Mouse (Mus musculus) MEL (cell line): ENCODE results near the gene 5730596B20Rik. TPM values are rescaled to one million over a fixed set of nuclear protein-coding genes. Genes with fewer than 3 reads are reported as not detected.

ENCODE experiments used
- DNase-seq: peaks from one replicate; pipeline ENCODE4 v3.0.0; 2011; ENCODE audit warnings: low read depth, low spot score
- H3K27ac ChIP-seq: 2 replicates; pipeline ENCODE4 v1.5.1; 2012; ENCODE audit warnings: low read depth, mild to moderate bottlenecking, control low read depth, low read length, moderate library complexity; ENCODE audit not compliant: control insufficient read depth
- H3K27me3 ChIP-seq, 2 experiments: fragments of 150-350 bp in 1 of 2; sonication (generic) in 1 of 2; 2 replicates each; pipeline ENCODE4 v1.6.1; 2012; ENCODE audit warnings: low read length in 2 of 2, mild to moderate bottlenecking in 2 of 2, improper control_type of control experiment in 1 of 2, moderate library complexity in 1 of 2; ENCODE audit not compliant: insufficient read depth in 2 of 2, control insufficient read depth in 1 of 2
- H3K36me3 ChIP-seq, 2 experiments: 2 replicates each; pipeline ENCODE4 v1.6.1; 2012 to 2014; ENCODE audit warnings: low read length in 2 of 2, improper control_type of control experiment in 1 of 2, inconsistent platforms in 1 of 2, mild to moderate bottlenecking in 1 of 2; ENCODE audit not compliant: insufficient read depth in 2 of 2, control insufficient read depth in 1 of 2
- H3K4me1 ChIP-seq, 2 experiments: fragments of 150-350 bp in 1 of 2; sonication (generic) in 1 of 2; 2 replicates each; pipeline ENCODE4 v1.6.1; 2012; ENCODE audit warnings: low read length in 2 of 2, improper control_type of control experiment in 1 of 2, mild to moderate bottlenecking in 1 of 2; ENCODE audit not compliant: insufficient read depth in 2 of 2, control insufficient read depth in 1 of 2
- H3K4me3 ChIP-seq, 2 experiments: fragments of 150-350 bp in 1 of 2; sonication (generic) in 1 of 2; 2 replicates each; pipeline ENCODE4 v1.5.1; 2012; ENCODE audit warnings: low read depth in 2 of 2, low read length in 2 of 2, mild to moderate bottlenecking in 2 of 2, moderate library complexity in 2 of 2, control low read depth in 1 of 2, improper control_type of control experiment in 1 of 2; ENCODE audit not compliant: control insufficient read depth in 1 of 2, insufficient read depth in 1 of 2
- H3K79me2 ChIP-seq: 2 replicates; pipeline ENCODE4 v1.6.1; 2012; ENCODE audit warnings: mild to moderate bottlenecking, low read length, moderate library complexity; ENCODE audit not compliant: control insufficient read depth, poor library complexity, insufficient read depth
- H3K9ac ChIP-seq: 2 replicates; pipeline ENCODE4 v1.6.1; 2012; ENCODE audit warnings: low read depth, mild to moderate bottlenecking, control low read depth, low read length, moderate library complexity; ENCODE audit not compliant: control insufficient read depth, poor library complexity, severe bottlenecking
- H3K9me3 ChIP-seq: fragments of 150-350 bp; sonication (generic); replicated peaks from 2 replicates; pipeline ENCODE4 v1.6.1; 2012; ENCODE audit warnings: mild to moderate bottlenecking, low read length, improper control_type of control experiment, moderate library complexity; ENCODE audit not compliant: insufficient read depth
- BHLHE40 ChIP-seq: IDR thresholded peaks from 2 replicates; pipeline ENCODE4 v1.6.1; 2012; ENCODE audit warnings: low read depth, mild to moderate bottlenecking, inconsistent platforms, low read length, improper control_type of control experiment, borderline replicate concordance
- CHD1 ChIP-seq: IDR thresholded peaks from 2 replicates; pipeline ENCODE4 v1.6.1; 2012; ENCODE audit warnings: low read depth, mild to moderate bottlenecking, inconsistent platforms, low read length, improper control_type of control experiment
- CTCF ChIP-seq, 3 experiments: IDR thresholded peaks in 2 of 3; conservative IDR thresholded peaks in 1 of 3; 2 replicates each; pipeline ENCODE4 v1.5.1; 2011 to 2012; ENCODE audit warnings: low read length in 3 of 3, low read depth in 2 of 3, mild to moderate bottlenecking in 2 of 3, improper control_type of control experiment in 1 of 3, inconsistent platforms in 1 of 3, mixed read lengths in 1 of 3, moderate library complexity in 1 of 3; ENCODE audit not compliant: control insufficient read depth in 1 of 3, insufficient read depth in 1 of 3, poor library complexity in 1 of 3, severe bottlenecking in 1 of 3
- ELF1 ChIP-seq: IDR thresholded peaks from 2 replicates; pipeline ENCODE4 v1.6.1; 2014; ENCODE audit warnings: low read depth, mild to moderate bottlenecking, inconsistent platforms, low read length, improper control_type of control experiment, moderate library complexity
- ETS1 ChIP-seq: IDR thresholded peaks from 2 replicates; pipeline ENCODE4 v1.6.1; 2012; ENCODE audit warnings: low read depth, mild to moderate bottlenecking, inconsistent platforms, low read length, improper control_type of control experiment, moderate library complexity
- GABPA ChIP-seq: IDR thresholded peaks from 2 replicates; pipeline ENCODE4 v1.6.1; 2012; ENCODE audit warnings: low read depth, mild to moderate bottlenecking, inconsistent platforms, low read length, improper control_type of control experiment, moderate library complexity
- HCFC1 ChIP-seq: IDR thresholded peaks from 2 replicates; pipeline ENCODE4 v1.6.1; 2012; ENCODE audit warnings: low read depth, mild to moderate bottlenecking, inconsistent platforms, low read length, improper control_type of control experiment, moderate library complexity
- JUND ChIP-seq: IDR thresholded peaks from 2 replicates; pipeline ENCODE4 v1.6.1; 2011; ENCODE audit warnings: low read depth, mild to moderate bottlenecking, improper control_type of control experiment, low read length
- MAFK ChIP-seq: IDR thresholded peaks from 2 replicates; pipeline ENCODE4 v1.6.1; 2011; ENCODE audit warnings: low read depth, mild to moderate bottlenecking, low read length, improper control_type of control experiment, borderline replicate concordance
- MYB ChIP-seq: IDR thresholded peaks from 2 replicates; pipeline ENCODE4 v1.6.1; 2011; ENCODE audit warnings: mild to moderate bottlenecking, low read depth, low read length, improper control_type of control experiment
- NELFE ChIP-seq: IDR thresholded peaks from 2 replicates; pipeline ENCODE4 v1.6.1; 2011; ENCODE audit warnings: low read depth, low read length, improper control_type of control experiment
- POLR2A ChIP-seq, 2 experiments: IDR thresholded peaks; 2 replicates each; pipeline ENCODE4 v1.6.1; 2011 to 2012; ENCODE audit warnings: low read length in 2 of 2, mild to moderate bottlenecking in 2 of 2, control low read depth in 1 of 2, improper control_type of control experiment in 1 of 2, low read depth in 1 of 2, moderate library complexity in 1 of 2; ENCODE audit not compliant: control insufficient read depth in 1 of 2, insufficient read depth in 1 of 2, poor library complexity in 1 of 2
- POLR2AphosphoS2 ChIP-seq: IDR thresholded peaks from 2 replicates; pipeline ENCODE4 v1.6.1; 2011; ENCODE audit warnings: low read length, improper control_type of control experiment
- RAD21 ChIP-seq: IDR thresholded peaks from 2 replicates; pipeline ENCODE4 v1.6.1; 2011; ENCODE audit warnings: mild to moderate bottlenecking, low read depth, low read length, improper control_type of control experiment
- RCOR1 ChIP-seq: IDR thresholded peaks from 2 replicates; pipeline ENCODE4 v1.6.1; 2012; ENCODE audit warnings: low read depth, mild to moderate bottlenecking, inconsistent platforms, low read length, improper control_type of control experiment
- SIN3A ChIP-seq: IDR thresholded peaks from 2 replicates; pipeline ENCODE4 v1.6.1; 2012; ENCODE audit warnings: low read length, improper control_type of control experiment, inconsistent platforms
- SMC3 ChIP-seq: IDR thresholded peaks from 2 replicates; pipeline ENCODE4 v1.6.1; 2011; ENCODE audit warnings: low read depth, low read length, improper control_type of control experiment
- TBP ChIP-seq: IDR thresholded peaks from 2 replicates; pipeline ENCODE4 v1.8.0; 2011; ENCODE audit warnings: low read depth, low read length, improper control_type of control experiment
- UBTF ChIP-seq: IDR thresholded peaks from 2 replicates; pipeline ENCODE4 v1.6.1; 2012; ENCODE audit warnings: low read depth, mild to moderate bottlenecking, inconsistent platforms, low read length, improper control_type of control experiment, moderate library complexity, borderline replicate concordance; ENCODE audit not compliant: insufficient read depth
- USF2 ChIP-seq, 2 experiments: IDR thresholded peaks; 2 replicates each; pipeline ENCODE4 v1.6.1; 2011 to 2012; ENCODE audit warnings: improper control_type of control experiment in 2 of 2, low read length in 2 of 2, borderline replicate concordance in 1 of 2, inconsistent platforms in 1 of 2, low read depth in 1 of 2, mild to moderate bottlenecking in 1 of 2; ENCODE audit not compliant: insufficient read depth in 1 of 2
- ZKSCAN1 ChIP-seq: IDR thresholded peaks from 2 replicates; pipeline ENCODE4 v1.6.1; 2012; ENCODE audit warnings: low read depth, mild to moderate bottlenecking, inconsistent platforms, low read length, improper control_type of control experiment, moderate library complexity
- polyA plus RNA-seq, 2 experiments: library from polyadenylated mRNA; stranded (reverse) in 1 of 2; unstranded in 1 of 2; fragments of >175 nt in 1 of 2; fragments of >200 nt in 1 of 2; gene quantifications; 2 replicates each; pipeline versions ENCODE4 v1.2.1 to v1.2.4; 2012; ENCODE audit warnings: low replicate concordance in 2 of 2, low read depth in 1 of 2; ENCODE audit not compliant: insufficient read length in 2 of 2, insufficient read depth in 1 of 2, missing spikeins in 1 of 2
- total RNA-seq: library from RNA; depleted of rRNA; stranded (reverse); fragments of 300-350 nt; gene quantifications from 2 replicates; pipeline ENCODE4 v1.2.3, GENCODE M21; 2012

The 5730596B20Rik gene
- total and polyA plus RNA-seq, 3 experiments: not detected

GRCm38 (mm10) chr6:52190410-52190809, 13.1 kb downstream of the 5730596B20Rik start:
- H3K27me3 ChIP-seq: no peaks in the 10 kb centered on the region
- H3K4me3 ChIP-seq: no peak overlapping the region
- no peaks in the 10 kb centered on the region for H3K4me1 ChIP-seq
- H3K79me2 ChIP-seq: no peaks in the 10 kb centered on the region
- TF ChIP-seq JUND (no peak), UBTF (no peak), MYB (no peak), CTCF (IDR thresholded peaks at IDR 0.05 in 2 of 3, conservative IDR thresholded peaks at IDR 0.05 in 1 of 3; ENCODE audit: control insufficient read depth in 1 of 3, insufficient read depth in 1 of 3, low read depth in 2 of 3, low read length in 3 of 3, poor library complexity in 1 of 3, severe bottlenecking in 1 of 3) (no peak), BHLHE40 (no peak), ZKSCAN1 (no peak), GABPA (no peak), SIN3A (no peak), CHD1 (no peak), RCOR1 (no peak), HCFC1 (no peak), POLR2A (IDR thresholded peaks at IDR 0.05; ENCODE audit: control insufficient read depth in 1 of 2, insufficient read depth in 1 of 2, low read depth in 1 of 2, low read length in 2 of 2, poor library complexity in 1 of 2) (no peak), RAD21 (no peak), ELF1 (no peak), TBP (no peak), USF2 (IDR thresholded peaks at IDR 0.05; ENCODE audit: borderline replicate concordance in 1 of 2, insufficient read depth in 1 of 2, low read depth in 1 of 2, low read length in 2 of 2) (no peak), POLR2AphosphoS2 (no peak), NELFE (no peak)
- no peak for DNase-seq
- H3K36me3 ChIP-seq: no peaks in the 10 kb centered on the region
- H3K27ac ChIP-seq: no peak overlapping the region
- no peaks in the 10 kb centered on the region for H3K9me3 ChIP-seq
- H3K9ac ChIP-seq: no peak overlapping the region

GRCm38 (mm10) chr6:52190906-52191810, 13.9 kb downstream of the 5730596B20Rik start, which contains the start of gene Hoxa4:
Gene Hoxa4 (minus strand): TSS chr6:52191753.
- Histone ChIP-seq H3K36me3 (no peaks in the 10 kb centered on the region), H3K9me3 (no peaks in the 10 kb centered on the region), H3K79me2 (no peaks in the 10 kb centered on the region), H3K27me3 (no peaks in the 10 kb centered on the region), H3K27ac (no peak within 1 kb of the TSS), H3K4me3 (no peak within 1 kb of the TSS), H3K4me1 (no peaks in the 10 kb centered on the region), H3K9ac (no peak within 1 kb of the TSS)
- DNase-seq: no peak
- TF ChIP-seq POLR2A (IDR thresholded peaks at IDR 0.05; ENCODE audit: control insufficient read depth in 1 of 2, insufficient read depth in 1 of 2, low read depth in 1 of 2, low read length in 2 of 2, poor library complexity in 1 of 2): no peak
- TF ChIP-seq SMC3: no peak
- no peak for TF ChIP-seq CHD1
- no peak for TF ChIP-seq ETS1
- no peak for TF ChIP-seq SIN3A
- no peak for TF ChIP-seq MAFK
